Mouse (Mus musculus) limb, embryonic 13.5 days (tissue): ENCODE results near the gene Sin3b. TPM values are rescaled to one million over a fixed set of nuclear protein-coding genes. Genes with fewer than 3 reads are reported as not detected.
"Not testable (repeated sequence)": the region's sequence is repeated elsewhere in the genome, so short reads cannot be mapped to it uniquely, and the experiment has no call there.

Source experiments
- ATAC-seq: fragments of 200-750 bp; cut with Nextera tagmentation; 2 replicates; pipeline ENCODE4 v1.8.0; 2017; ENCODE audit warnings: low read depth, moderate number of reproducible peaks, moderate TSS enrichment; ENCODE audit not compliant: low FRiP score
- H3K27ac ChIP-seq: fragments of 300-500 bp; sonication (generic); 2 replicates; pipeline ENCODE4 v1.5.1; 2015; ENCODE audit warnings: inconsistent platforms, mild to moderate bottlenecking, moderate library complexity
- H3K27me3 ChIP-seq: fragments of 300-500 bp; sonication (generic); 2 replicates; pipeline ENCODE4 v1.6.1; 2015; ENCODE audit warnings: mild to moderate bottlenecking, inconsistent platforms
- H3K36me3 ChIP-seq: fragments of 300-500 bp; sonication (generic); 2 replicates; pipeline ENCODE4 v1.6.1; 2015; ENCODE audit warnings: inconsistent platforms, mild to moderate bottlenecking, moderate library complexity
- H3K4me1 ChIP-seq: fragments of 300-500 bp; sonication (generic); 2 replicates; pipeline ENCODE4 v1.6.1; 2015; ENCODE audit warnings: inconsistent platforms
- H3K4me2 ChIP-seq: fragments of 300-500 bp; sonication (generic); replicated peaks from 2 replicates; pipeline ENCODE4 v1.6.1; 2015; ENCODE audit warnings: inconsistent platforms, mild to moderate bottlenecking, moderate library complexity
- H3K4me3 ChIP-seq: fragments of 300-500 bp; sonication (generic); 2 replicates; pipeline ENCODE4 v1.5.1; 2015; ENCODE audit warnings: moderate library complexity, mild to moderate bottlenecking, inconsistent platforms
- H3K9ac ChIP-seq: fragments of 300-500 bp; sonication (generic); 2 replicates; pipeline ENCODE4 v1.6.1; 2015; ENCODE audit warnings: mild to moderate bottlenecking, inconsistent platforms
- H3K9me3 ChIP-seq: fragments of 300-500 bp; sonication (generic); 2 replicates; pipeline ENCODE4 v1.6.1; 2016; ENCODE audit warnings: inconsistent platforms
- WGBS: fragments of 180-500 bp; shearing (Covaris S2); methylation state at CpG from one replicate; pipeline ENCODE4 v1.1.7; 2015; 5-methylcytosine and 5-hydroxymethylcytosine counted together
- polyA plus RNA-seq: library from polyadenylated mRNA; unstranded; fragments of >200 nt; fragmentation: Nextera tagmentation; extraction: Ambion mirVana; gene quantifications from 2 replicates; pipeline ENCODE4 v1.2.1, GENCODE M21; 2015

The Sin3b gene
- 180 and 195 TPM in 2 replicates for polyA plus RNA-seq

DNA sequence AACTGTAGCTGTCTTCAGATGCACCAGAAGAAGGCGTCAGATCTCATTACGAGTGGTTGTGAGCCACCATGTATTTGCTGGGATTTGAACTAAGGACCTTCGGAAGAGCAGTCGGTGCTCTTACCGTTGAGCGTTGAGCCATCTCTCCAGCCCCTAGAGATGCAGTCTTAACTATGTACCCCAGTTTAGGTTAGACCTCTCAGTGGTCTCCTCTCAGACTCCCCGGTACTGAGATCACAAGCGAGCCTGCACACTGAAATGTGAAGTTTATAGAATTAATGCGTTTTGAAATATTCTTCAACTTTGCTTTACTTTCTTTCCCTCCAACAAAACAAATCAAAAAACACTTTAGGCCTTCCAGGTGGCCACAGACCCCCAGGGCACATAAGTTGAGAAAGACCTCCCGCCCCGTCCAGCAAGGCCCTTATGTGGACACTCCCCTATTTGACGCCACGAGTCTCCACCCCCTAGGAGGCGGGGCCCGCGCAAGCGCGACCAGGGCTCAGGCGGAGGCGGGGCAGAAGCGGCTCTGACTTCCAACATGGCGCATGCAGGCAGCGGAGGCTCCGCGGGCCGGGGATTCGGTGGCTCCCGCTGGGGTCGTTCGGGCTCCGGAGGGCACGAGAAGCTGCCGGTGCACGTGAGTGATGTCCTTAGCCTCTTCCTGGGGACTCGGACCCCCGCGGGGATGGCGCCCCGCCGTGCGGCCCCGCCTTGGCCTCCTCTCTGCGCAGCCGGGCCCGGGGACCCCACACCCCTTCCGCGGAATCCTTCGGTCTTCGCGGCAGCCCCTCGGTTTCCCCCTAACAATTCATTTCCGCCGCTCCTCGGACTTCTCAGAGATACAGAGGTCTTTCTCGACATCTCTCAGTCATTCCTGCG, at the start of gene Sin3b:
Gene Sin3b (plus strand): TSS at position 517 of the 882 bp plus-strand sequence.
- Histone ChIP-seq H3K27me3 (no peaks in the 10 kb centered on the region), H3K4me1 (peaks cover 12% of the 10 kb centered on the region), H3K4me2 (peak within 1 kb of the TSS; percentile 97), H3K4me3 (peak within 1 kb of the TSS; percentile 92), H3K27ac (peak within 1 kb of the TSS; percentile 55; the same call in 1 of the 2 replicates), H3K9ac (peak within 1 kb of the TSS; percentile 98), H3K36me3 (peaks cover 37% of the 10 kb centered on the region), H3K9me3 (no peaks in the 10 kb centered on the region)
- ATAC-seq: peak; percentile 99
- WGBS: 16% methylated on average over 48 of the region's 56 CpGs

DNA sequence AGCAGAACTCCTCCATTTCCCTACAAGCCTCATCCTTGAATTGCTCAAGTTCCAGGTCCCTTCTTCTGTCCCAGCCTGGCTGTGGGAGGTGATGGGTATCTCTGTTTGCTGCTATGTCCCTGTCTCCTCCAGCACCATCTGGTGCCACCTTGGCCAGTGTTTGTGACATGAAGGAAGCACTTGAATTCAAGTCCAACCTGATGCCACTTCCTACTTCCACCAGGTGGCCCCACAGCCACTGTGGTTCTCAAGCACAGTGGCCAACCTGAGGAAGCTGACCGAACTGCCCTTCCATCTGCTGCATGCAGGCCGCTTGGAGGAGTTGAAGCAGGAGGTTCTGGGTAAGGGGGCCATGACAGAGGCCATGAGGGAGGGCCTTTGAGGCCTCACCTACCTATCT, 48.9 kb upstream of the Sin3b start:
- Histone ChIP-seq H3K36me3 (no peaks in the 10 kb centered on the region), H3K4me3 (no peak overlapping the region), H3K9ac (no peak overlapping the region), H3K4me2 (no peak overlapping the region), H3K27ac (no peak overlapping the region), H3K9me3 (no peaks in the 10 kb centered on the region), H3K4me1 (no peaks in the 10 kb centered on the region), H3K27me3 (no peaks in the 10 kb centered on the region)
- WGBS: 78% methylated on average over 2 of the region's 2 CpGs
- no peak for ATAC-seq

DNA sequence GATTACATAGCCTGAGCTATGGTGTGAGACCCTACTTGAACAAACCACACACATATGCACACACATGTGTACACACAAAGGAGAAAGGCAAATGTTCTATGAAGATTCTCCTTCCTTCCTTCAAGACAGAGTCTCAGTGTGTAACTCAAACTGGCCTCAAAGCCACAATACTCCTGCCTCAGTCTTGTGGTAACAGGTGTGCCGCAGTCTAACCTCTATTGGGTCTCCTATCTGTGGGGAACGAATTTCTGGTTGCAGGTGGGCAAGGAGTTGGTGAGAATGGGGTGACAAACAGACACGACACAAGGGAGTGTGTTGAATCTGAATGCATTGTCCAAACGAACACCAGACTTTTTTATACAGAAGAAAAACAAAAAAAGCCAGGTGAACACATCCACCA, 46.6 kb upstream of the Sin3b start:
- H3K4me3 ChIP-seq: no peak overlapping the region
- H3K36me3 ChIP-seq: no peaks in the 10 kb centered on the region
- no peak overlapping the region for H3K9ac ChIP-seq
- no peaks in the 10 kb centered on the region for H3K9me3 ChIP-seq
- H3K27ac ChIP-seq: no peak overlapping the region
- no peaks in the 10 kb centered on the region for H3K4me1 ChIP-seq
- no peak overlapping the region for H3K4me2 ChIP-seq
- no peak for ATAC-seq
- no peaks in the 10 kb centered on the region for H3K27me3 ChIP-seq
- 60% methylated on average over 4 of the region's 4 CpGs for WGBS

DNA sequence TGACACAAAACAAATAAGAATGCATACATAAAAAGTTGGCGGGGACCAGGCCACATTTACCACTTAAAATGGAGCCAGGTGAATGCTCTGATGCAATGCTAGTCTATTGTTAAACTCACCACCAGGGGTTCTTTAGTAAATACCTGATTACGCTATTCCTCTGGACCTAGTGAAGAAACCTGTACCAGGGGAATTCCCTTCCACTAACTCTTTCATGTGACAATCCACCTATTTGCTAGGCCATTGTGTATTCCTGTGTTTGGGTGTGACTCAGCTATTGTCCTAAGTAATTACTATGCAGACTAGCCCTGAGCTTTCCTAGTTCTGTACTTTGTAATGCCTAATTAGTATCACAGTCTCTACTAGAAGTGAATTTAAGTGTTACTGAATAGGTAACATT, 46.2 kb upstream of the Sin3b start:
- not testable (repeated sequence) for H3K4me2 ChIP-seq, H3K27ac ChIP-seq, H3K9me3 ChIP-seq, H3K27me3 ChIP-seq, H3K36me3 ChIP-seq, H3K4me3 ChIP-seq, ATAC-seq, H3K4me1 ChIP-seq, H3K9ac ChIP-seq
- WGBS: 50% methylated on average over 2 of the region's 2 CpGs

DNA sequence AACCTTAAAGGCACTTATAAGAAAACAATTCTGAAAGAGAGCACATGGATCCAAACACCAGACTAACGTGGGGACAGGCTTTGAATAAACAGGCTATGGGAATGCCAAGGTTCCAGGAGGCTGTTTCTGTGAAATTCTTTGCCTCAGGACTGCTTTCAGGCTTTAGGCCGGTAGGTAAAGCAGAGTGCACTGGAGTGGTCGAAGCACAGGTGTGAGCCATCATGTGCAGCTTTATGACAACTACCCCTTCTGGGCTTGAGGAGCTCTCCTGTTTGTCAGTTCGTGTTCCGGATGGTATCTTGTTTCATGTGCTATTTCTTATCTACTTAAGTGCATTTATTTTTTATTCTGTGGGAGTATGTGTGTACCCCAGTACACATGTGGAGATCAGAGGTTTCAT, 45.8 kb upstream of the Sin3b start:
- Histone ChIP-seq H3K27me3 (no peaks in the 10 kb centered on the region), H3K4me3 (no peak overlapping the region), H3K9ac (no peak overlapping the region), H3K27ac (no peak overlapping the region), H3K4me2 (no peak overlapping the region), H3K36me3 (no peaks in the 10 kb centered on the region), H3K4me1 (no peaks in the 10 kb centered on the region), H3K9me3 (no peaks in the 10 kb centered on the region)
- 62% methylated on average over 5 of the region's 5 CpGs for WGBS
- no peak for ATAC-seq

DNA sequence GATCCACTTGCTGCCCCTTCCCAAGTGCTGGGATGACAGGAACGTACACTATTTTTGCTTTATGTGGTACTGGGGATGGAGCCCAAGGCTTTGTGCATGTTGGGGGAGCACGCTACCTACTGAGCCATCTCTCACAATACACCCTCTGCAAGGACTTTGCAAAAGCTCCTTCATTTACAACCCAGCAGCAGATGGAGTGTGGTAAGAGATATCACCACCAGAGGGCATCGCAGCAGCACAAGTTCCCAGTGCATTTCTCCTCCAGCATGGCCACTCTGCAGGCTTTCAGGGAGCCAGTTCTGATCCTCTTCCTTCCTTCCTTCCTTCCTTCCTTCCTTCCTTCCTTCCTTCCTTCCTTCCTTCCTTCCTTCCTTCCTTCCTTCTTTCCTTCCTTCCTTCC, 43.0 kb upstream of the Sin3b start:
- H3K4me1 ChIP-seq: no peaks in the 10 kb centered on the region
- H3K4me3 ChIP-seq: no peak overlapping the region
- no peak overlapping the region for H3K9ac ChIP-seq
- H3K27ac ChIP-seq: no peak overlapping the region
- H3K4me2 ChIP-seq: no peak overlapping the region
- no peaks in the 10 kb centered on the region for H3K27me3 ChIP-seq
- H3K36me3 ChIP-seq: no peaks in the 10 kb centered on the region
- no peaks in the 10 kb centered on the region for H3K9me3 ChIP-seq
- WGBS: 13% methylated on average over 3 of the region's 3 CpGs
- no peak for ATAC-seq

DNA sequence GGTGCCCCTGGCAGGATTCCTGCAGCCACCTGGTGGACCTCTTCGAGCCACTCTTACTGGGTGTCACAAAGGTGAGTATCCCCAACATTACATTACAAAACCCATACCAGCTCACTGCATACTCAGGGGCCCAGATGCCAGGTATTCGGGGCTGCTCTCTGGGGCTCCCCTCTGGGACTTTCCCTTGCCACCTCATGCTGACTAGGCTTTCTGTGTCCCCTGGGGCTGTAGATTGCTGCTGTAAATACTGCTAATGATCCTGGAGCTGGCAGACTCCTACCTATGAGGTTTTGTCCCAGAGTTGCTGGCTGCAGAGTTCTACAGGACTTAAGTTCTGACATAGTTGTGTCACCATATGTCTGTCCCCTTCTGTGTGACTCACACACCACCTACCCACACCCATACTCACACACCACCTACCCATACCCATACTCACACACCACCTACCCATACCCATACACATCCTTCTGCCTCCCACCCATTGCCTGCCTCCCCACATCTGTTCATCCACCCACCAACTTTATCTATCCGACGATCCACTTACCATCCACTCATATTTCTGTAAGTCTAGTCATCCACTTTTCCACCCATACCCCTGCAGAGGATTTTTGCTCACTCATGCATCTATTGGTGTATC, 40.9 kb upstream of the Sin3b start:
- no peak overlapping the region for H3K4me3 ChIP-seq
- H3K4me2 ChIP-seq: no peak overlapping the region
- H3K27ac ChIP-seq: no peak overlapping the region
- no peaks in the 10 kb centered on the region for H3K36me3 ChIP-seq
- no peaks in the 10 kb centered on the region for H3K27me3 ChIP-seq
- no peaks in the 10 kb centered on the region for H3K4me1 ChIP-seq
- H3K9me3 ChIP-seq: no peaks in the 10 kb centered on the region
- WGBS: 79% methylated on average over 4 of the region's 4 CpGs
- no peak overlapping the region for H3K9ac ChIP-seq
- no peak for ATAC-seq

DNA sequence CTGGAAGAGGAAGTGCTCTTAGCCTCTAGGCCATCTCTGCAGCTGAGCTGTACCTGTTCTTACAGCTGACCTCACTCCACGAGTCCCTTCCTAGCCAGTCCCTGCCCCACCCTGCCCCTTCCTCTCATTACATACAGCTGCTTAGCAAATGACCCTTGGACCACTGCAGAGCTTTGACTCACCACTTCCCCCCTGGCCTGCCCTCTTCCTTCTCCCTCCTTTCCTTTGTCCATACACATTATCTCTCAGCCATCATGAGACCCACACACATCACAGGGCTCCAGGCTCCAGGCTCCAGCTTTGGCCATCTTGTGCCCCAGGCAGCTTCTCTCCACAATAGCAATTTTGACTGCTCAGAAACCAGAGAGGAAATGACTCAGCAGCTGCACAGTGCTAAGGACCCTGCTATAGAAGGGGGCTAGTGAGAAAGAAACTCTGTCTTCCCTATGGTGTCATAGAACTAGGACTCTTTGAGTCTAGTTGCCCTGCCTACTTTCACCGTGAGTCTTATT, 40.0 kb upstream of the Sin3b start:
- Histone ChIP-seq H3K4me1 (no peaks in the 10 kb centered on the region), H3K9ac (no peak overlapping the region), H3K36me3 (no peaks in the 10 kb centered on the region), H3K27ac (no peak overlapping the region), H3K27me3 (no peaks in the 10 kb centered on the region), H3K9me3 (no peaks in the 10 kb centered on the region), H3K4me3 (no peak overlapping the region), H3K4me2 (no peak overlapping the region)
- 39% methylated on average over 2 of the region's 2 CpGs for WGBS
- ATAC-seq: 0 out of 2 replicates have a peak, but pooled peaks have one; percentile 25

DNA sequence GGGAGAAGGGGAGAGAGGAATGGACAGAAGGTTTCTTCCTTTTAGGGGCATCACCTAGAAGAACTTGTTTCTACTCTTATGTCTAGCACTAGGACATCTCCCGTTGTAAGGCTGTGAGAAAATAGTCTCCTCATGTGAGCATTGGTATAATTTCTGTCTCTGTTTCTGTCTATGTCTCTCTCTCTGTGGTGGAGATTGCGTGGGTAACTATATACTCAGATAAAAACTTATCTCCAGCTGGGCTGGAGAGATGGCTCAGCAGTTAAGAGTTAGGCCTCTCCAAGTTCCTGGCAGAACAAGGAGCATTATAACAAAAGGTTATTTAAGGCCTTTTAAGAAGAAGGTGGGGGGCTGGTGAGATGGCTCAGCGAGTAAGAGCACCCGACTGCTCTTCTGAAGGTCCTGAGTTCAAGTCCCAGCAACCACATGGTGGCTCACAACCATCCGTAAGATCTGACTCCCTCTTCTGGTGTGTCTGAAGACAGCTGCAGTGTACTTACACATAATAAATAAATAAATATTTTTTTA, 39.4 kb upstream of the Sin3b start:
- not testable (repeated sequence) for H3K4me1 ChIP-seq, H3K4me3 ChIP-seq, H3K36me3 ChIP-seq, ATAC-seq, H3K9me3 ChIP-seq, H3K4me2 ChIP-seq, H3K27ac ChIP-seq, H3K27me3 ChIP-seq, H3K9ac ChIP-seq
- WGBS: 93% methylated on average over 5 of the region's 5 CpGs

DNA sequence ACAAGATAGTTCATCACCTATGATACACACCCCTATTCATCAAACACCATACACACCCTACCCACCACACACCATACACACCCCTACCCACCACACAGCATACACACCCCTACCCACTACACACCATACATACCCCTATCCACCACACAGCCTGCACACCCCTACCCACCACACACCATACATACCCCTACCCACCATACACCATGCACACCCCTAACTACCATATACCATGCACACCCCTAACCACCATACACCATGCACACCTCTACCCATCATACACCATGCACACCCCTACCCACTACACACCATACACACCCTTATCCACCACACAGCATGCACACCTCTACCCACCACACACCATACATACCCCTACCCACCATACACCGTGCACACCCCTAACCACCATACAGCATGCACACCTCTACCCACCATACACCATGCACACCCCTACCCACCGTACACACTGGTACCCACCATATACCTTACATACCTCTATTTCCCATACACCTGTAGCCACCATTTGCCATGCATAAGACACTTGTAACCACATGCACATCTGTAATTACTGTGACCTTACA, 24.6 kb upstream of the Sin3b start:
- Histone ChIP-seq H3K4me3 (no peak overlapping the region), H3K9me3 (no peaks in the 10 kb centered on the region), H3K27me3 (no peaks in the 10 kb centered on the region), H3K4me2 (no peak overlapping the region), H3K27ac (no peak overlapping the region), H3K4me1 (no peaks in the 10 kb centered on the region), H3K36me3 (no peaks in the 10 kb centered on the region), H3K9ac (no peak overlapping the region)
- no peak for ATAC-seq
- WGBS: 98% methylated on average over 2 of the region's 2 CpGs

DNA sequence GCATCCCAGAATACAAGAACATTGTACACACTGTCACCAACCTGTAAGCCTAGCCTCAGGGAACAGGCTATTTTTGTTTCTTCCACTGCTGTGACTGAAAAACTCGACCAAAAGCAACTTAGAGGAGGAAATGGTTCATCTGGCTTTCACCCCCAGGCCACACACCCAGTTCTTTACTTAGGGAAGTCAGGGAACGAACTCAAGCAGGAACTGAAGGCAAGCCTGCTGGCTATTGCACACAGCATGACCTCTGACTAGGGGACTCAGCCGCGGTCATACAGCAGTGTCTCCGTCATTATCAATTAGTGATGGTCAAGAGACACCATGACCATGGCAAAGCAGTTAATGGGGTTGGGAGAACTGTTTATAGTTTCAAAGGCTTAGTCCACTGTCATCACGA, 10.5 kb upstream of the Sin3b start:
- Histone ChIP-seq H3K36me3 (no peaks in the 10 kb centered on the region), H3K9ac (no peak overlapping the region), H3K9me3 (no peaks in the 10 kb centered on the region), H3K4me2 (no peak overlapping the region), H3K27ac (no peak overlapping the region), H3K4me3 (no peak overlapping the region), H3K4me1 (no peaks in the 10 kb centered on the region), H3K27me3 (no peaks in the 10 kb centered on the region)
- 52% methylated on average over 6 of the region's 6 CpGs for WGBS
- no peak for ATAC-seq

DNA sequence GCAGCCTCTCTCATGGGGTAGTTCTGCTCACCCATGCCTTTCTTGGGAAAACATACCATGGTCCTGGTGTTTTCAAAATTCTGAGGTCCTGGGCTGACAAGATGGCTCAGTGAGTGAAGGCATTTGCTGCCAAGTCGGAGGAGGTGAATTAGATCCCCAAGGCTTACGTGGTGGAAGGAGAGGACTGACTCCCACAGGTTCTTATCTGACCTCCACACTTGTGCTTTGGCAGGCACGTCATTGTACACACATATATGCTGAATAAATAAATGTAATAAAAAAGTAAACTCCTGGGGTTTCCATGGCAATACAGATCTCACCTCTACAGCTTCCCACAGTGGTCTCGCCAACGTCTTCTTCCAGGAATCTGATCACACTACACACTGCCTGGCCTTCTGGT, 6.5 kb upstream of the Sin3b start:
- Histone ChIP-seq H3K9ac (no peak overlapping the region), H3K27me3 (no peaks in the 10 kb centered on the region), H3K9me3 (no peaks in the 10 kb centered on the region), H3K36me3 (no peaks in the 10 kb centered on the region), H3K4me1 (no peaks in the 10 kb centered on the region), H3K27ac (no peak overlapping the region), H3K4me2 (no peak overlapping the region), H3K4me3 (no peak overlapping the region)
- 81% methylated on average over 5 of the region's 5 CpGs for WGBS
- ATAC-seq: no peak
